Mouse (Mus musculus) brain, embryonic 14.5 days (tissue): ENCODE data around the gene Slc27a5.

Experiments used
- CTCF ChIP-seq: fragments of 200-500 bp; IDR thresholded peaks from 2 replicates; pipeline ENCODE4 v1.5.1; 2012; ENCODE audit warnings: inconsistent platforms, mild to moderate bottlenecking, moderate library complexity, borderline replicate concordance; ENCODE audit not compliant: insufficient read depth, insufficient read length; ENCODE audit errors: extremely low read depth
- POLR2A ChIP-seq: fragments of 200-500 bp; IDR thresholded peaks from 2 replicates; pipeline ENCODE4 v1.6.1; 2012; ENCODE audit warnings: mild to moderate bottlenecking, inconsistent platforms, borderline replicate concordance; ENCODE audit not compliant: poor library complexity, insufficient read depth, insufficient read length, severe bottlenecking; ENCODE audit errors: extremely low read depth

- TF ChIP-seq POLR2A (peak; percentile 77; the same call in 1 of the 2 replicates), CTCF (no peak)
Observed at GRCm38 (mm10) chr7:12977682-12978389, 20.2 kb downstream of the Slc27a5 start, which contains the start of gene Zfp446.
